Mouse (Mus musculus) MEL (cell line): ENCODE measurements around the gene Timp2.

Experiments
- EP300 ChIP-seq, 2 experiments: IDR thresholded peaks; 2 replicates each; pipeline ENCODE4 v1.6.1; 2011; ENCODE audit warnings: improper control_type of control experiment in 2 of 2, low read length in 2 of 2, low read depth in 1 of 2, mild to moderate bottlenecking in 1 of 2
- MAFK ChIP-seq: IDR thresholded peaks from 2 replicates; pipeline ENCODE4 v1.6.1; 2011; ENCODE audit warnings: low read depth, mild to moderate bottlenecking, low read length, improper control_type of control experiment, borderline replicate concordance
- NELFE ChIP-seq: IDR thresholded peaks from 2 replicates; pipeline ENCODE4 v1.6.1; 2011; ENCODE audit warnings: low read depth, low read length, improper control_type of control experiment
- POLR2A ChIP-seq, 2 experiments: IDR thresholded peaks; 2 replicates each; pipeline ENCODE4 v1.6.1; 2011 to 2012; ENCODE audit warnings: low read length in 2 of 2, mild to moderate bottlenecking in 2 of 2, control low read depth in 1 of 2, improper control_type of control experiment in 1 of 2, low read depth in 1 of 2, moderate library complexity in 1 of 2; ENCODE audit not compliant: control insufficient read depth in 1 of 2, insufficient read depth in 1 of 2, poor library complexity in 1 of 2
- UBTF ChIP-seq: IDR thresholded peaks from 2 replicates; pipeline ENCODE4 v1.6.1; 2012; ENCODE audit warnings: low read depth, mild to moderate bottlenecking, inconsistent platforms, low read length, improper control_type of control experiment, moderate library complexity, borderline replicate concordance; ENCODE audit not compliant: insufficient read depth

GRCm38 (mm10) chr11:118289037-118289511 is 66.5 kb downstream of the Timp2 start:
- TF ChIP-seq NELFE (no peak), EP300 (IDR thresholded peaks at IDR 0.05; ENCODE audit: low read depth in 1 of 2, low read length in 2 of 2) (no peak), POLR2A (IDR thresholded peaks at IDR 0.05; ENCODE audit: control insufficient read depth in 1 of 2, insufficient read depth in 1 of 2, low read depth in 1 of 2, low read length in 2 of 2, poor library complexity in 1 of 2) (peak in 1 of 2 experiments; percentile 49; a peak in 1 of 4 replicates), MAFK (no peak), UBTF (no peak)
